Mouse (Mus musculus): Measurements from ENCODE around the gene Gstcd.

GRCm38 (mm10) chr3:133131372-133131771 is 39.5 kb upstream of the Gstcd start:
- TF ChIP-seq NELFE (IDR thresholded peaks at IDR 0.05; ENCODE audit: low read depth, low read length) (no peak), CTCF (conservative IDR thresholded peaks at IDR 0.05 in 1 of 2, IDR thresholded peaks at IDR 0.05 in 1 of 2; ENCODE audit: low read depth in 2 of 2, low read length in 2 of 2) (no peak), RCOR1 (conservative IDR thresholded peaks at IDR 0.05; ENCODE audit: low read depth, low read length) (no peak), SMC3 (IDR thresholded peaks at IDR 0.05; ENCODE audit: low read depth, low read length) (no peak), USF1 (IDR thresholded peaks at IDR 0.05; ENCODE audit: low read depth, low read length) (no peak), POLR2A (IDR thresholded peaks at IDR 0.05; ENCODE audit: low read depth, low read length) (no peak), E2F4 (IDR thresholded peaks at IDR 0.05; ENCODE audit: insufficient replicate concordance, low read depth, low read length) (no peak), MEF2A (IDR thresholded peaks at IDR 0.05; ENCODE audit: borderline replicate concordance, low read depth, low read length) (no peak), CHD2 (IDR thresholded peaks at IDR 0.05; ENCODE audit: low read length) (no peak), EP300 (IDR thresholded peaks at IDR 0.05; ENCODE audit: low read length) (no peak), USF2 (conservative IDR thresholded peaks at IDR 0.05; ENCODE audit: low read depth, low read length) (no peak), POLR2AphosphoS2 (IDR thresholded peaks at IDR 0.05; ENCODE audit: low read depth, low read length) (no peak), ZNF384 (IDR thresholded peaks at IDR 0.05; ENCODE audit: low read depth, low read length) (no peak), MAZ (IDR thresholded peaks at IDR 0.05; ENCODE audit: low read depth, low read length) (no peak)
